Mouse (Mus musculus) bone marrow macrophage, adult 2 months (primary cell): ENCODE data around the gene Nol12.

Experiments used
- CTCF ChIP-seq: IDR thresholded peaks from 2 replicates; pipeline ENCODE4 v1.5.1; 2012; ENCODE audit warnings: low read depth, mild to moderate bottlenecking, low read length, moderate library complexity
- POLR2A ChIP-seq: IDR thresholded peaks from 2 replicates; pipeline ENCODE4 v1.6.1; 2012; ENCODE audit warnings: mild to moderate bottlenecking, low read depth, low read length, borderline replicate concordance

DNA sequence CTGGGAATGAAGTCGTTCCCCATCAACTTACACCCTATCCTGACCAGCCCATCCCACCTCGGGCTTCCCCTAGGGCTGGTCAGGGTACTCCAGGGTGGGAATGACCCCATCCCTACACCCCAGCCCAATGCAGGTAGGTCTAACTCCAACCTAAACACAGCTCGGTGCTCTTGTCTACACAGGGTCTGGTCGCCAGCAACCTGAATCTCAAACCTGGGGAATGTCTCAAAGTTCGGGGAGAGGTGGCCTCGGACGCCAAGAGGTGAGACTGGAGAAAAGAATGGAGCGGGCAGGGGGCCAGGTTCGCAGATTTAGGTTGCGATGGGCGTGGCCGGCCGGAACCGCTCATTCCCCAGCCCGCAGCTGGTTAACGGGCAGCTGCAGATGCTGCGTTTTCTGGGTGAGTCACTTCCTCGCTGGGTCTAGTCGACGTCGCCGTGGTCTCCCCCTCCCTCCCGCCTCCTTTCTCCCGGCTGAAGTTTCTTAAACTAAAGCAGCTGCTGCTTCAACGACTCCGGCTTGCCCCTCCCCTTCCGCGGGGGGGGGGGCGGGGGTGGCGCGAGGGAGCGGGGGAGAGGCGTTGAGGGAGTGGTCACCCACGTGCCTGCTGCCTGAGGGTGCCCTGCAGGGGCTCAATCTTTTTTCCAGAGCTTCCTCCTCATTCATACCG, 6.8 kb upstream of the Nol12 start:
- TF ChIP-seq CTCF: no peak
- 0 out of 2 replicates have a peak, but pooled peaks have one; percentile 37 for TF ChIP-seq POLR2A
